Mouse (Mus musculus) neural tube, embryonic 13.5 days (tissue): ENCODE data around the gene Casc1. TPM values are rescaled to one million over a fixed set of nuclear protein-coding genes. Genes with fewer than 3 reads are reported as not detected.
A peak's percentile ranks its signal among the peaks of the same experiment; 100 is the strongest.

Experiments used
- ATAC-seq: fragments of 200-750 bp; cut with Nextera tagmentation; 2 replicates; pipeline ENCODE4 v1.8.0; 2017; ENCODE audit warnings: low read depth, mild to moderate bottlenecking, moderate TSS enrichment, moderate library complexity
- H3K27ac ChIP-seq: fragments of 300-500 bp; sonication (generic); replicated peaks from 2 replicates; pipeline ENCODE4 v1.5.1; 2015; ENCODE audit warnings: moderate library complexity, mild to moderate bottlenecking, inconsistent platforms
- H3K27me3 ChIP-seq: fragments of 300-500 bp; sonication (generic); 2 replicates; pipeline ENCODE4 v1.6.1; 2015; ENCODE audit warnings: mild to moderate bottlenecking, inconsistent platforms
- H3K36me3 ChIP-seq: fragments of 300-500 bp; sonication (generic); 2 replicates; pipeline ENCODE4 v1.6.1; 2015; ENCODE audit warnings: mild to moderate bottlenecking, inconsistent platforms
- H3K4me1 ChIP-seq: fragments of 300-500 bp; sonication (generic); replicated peaks from 2 replicates; pipeline ENCODE4 v1.6.1; 2015; ENCODE audit warnings: inconsistent platforms
- H3K4me2 ChIP-seq: fragments of 300-500 bp; sonication (generic); 2 replicates; pipeline ENCODE4 v1.6.1; 2015; ENCODE audit warnings: inconsistent platforms, mild to moderate bottlenecking, moderate library complexity
- H3K4me3 ChIP-seq: fragments of 300-500 bp; sonication (generic); 2 replicates; pipeline ENCODE4 v1.5.1; 2015; ENCODE audit warnings: mild to moderate bottlenecking, inconsistent platforms
- H3K9ac ChIP-seq: fragments of 300-500 bp; sonication (generic); 2 replicates; pipeline ENCODE4 v1.6.1; 2015; ENCODE audit warnings: moderate library complexity, mild to moderate bottlenecking, inconsistent platforms
- H3K9me3 ChIP-seq: fragments of 300-500 bp; sonication (generic); 2 replicates; pipeline ENCODE4 v1.6.1; 2016; ENCODE audit warnings: inconsistent platforms
- WGBS: fragments of 180-500 bp; shearing (Covaris S2); methylation state at CpG from one replicate; pipeline ENCODE4 v1.1.7; 2015; 5-methylcytosine and 5-hydroxymethylcytosine counted together
- polyA plus RNA-seq: library from polyadenylated mRNA; unstranded; fragments of >200 nt; fragmentation: Nextera tagmentation; extraction: Ambion mirVana; gene quantifications from 2 replicates; pipeline ENCODE4 v1.2.1, GENCODE M21; 2015

Casc1 gene
- 0.60 and 0.87 TPM in 2 replicates for polyA plus RNA-seq

- under 1% methylated on average over 36 of the region's 36 CpGs for WGBS
- peaks cover 19% of the 10 kb centered on the region for H3K4me1 ChIP-seq
- peak within 1 kb of the TSS; percentile 73 for H3K4me3 ChIP-seq
- peak within 1 kb of the TSS; percentile 95 for H3K27ac ChIP-seq
- peak within 1 kb of the TSS; percentile 88 for H3K9ac ChIP-seq
- ATAC-seq, result peak; percentile 100
- no peaks in the 10 kb centered on the region for H3K9me3 ChIP-seq
- H3K4me2 ChIP-seq, result peak within 1 kb of the TSS; percentile 85
- H3K27me3 ChIP-seq, result no peaks in the 10 kb centered on the region
- H3K36me3 ChIP-seq, result no peaks in the 10 kb centered on the region
These were observed at the start of gene Casc1, which contains the start of gene Etfrf1 for GRCm38 (mm10) chr6:145210816-145211338. Casc1 (minus strand) TSS chr6:145211005. Etfrf1 (plus strand) TSS chr6:145211134.

- WGBS, result 55% methylated on average over 2 of the region's 2 CpGs
- ATAC-seq, result no peak
- no peak overlapping the region for H3K9ac ChIP-seq
- no peaks in the 10 kb centered on the region for H3K4me1 ChIP-seq
- no peak overlapping the region for H3K4me3 ChIP-seq
- H3K27ac ChIP-seq, result no peak overlapping the region
- no peak overlapping the region for H3K4me2 ChIP-seq
- no peaks in the 10 kb centered on the region for H3K36me3 ChIP-seq
- 0 out of 2 replicates have a peak, but pooled peaks cover 3% of the 10 kb centered on the region for H3K27me3 ChIP-seq
- no peaks in the 10 kb centered on the region for H3K9me3 ChIP-seq
These were observed 45.9 kb upstream of the Casc1 start for GRCm38 (mm10) chr6:145256701-145257073.

GRCm38 (mm10) chr6:145255952-145256700 is 45.3 kb upstream of the Casc1 start:
- ATAC-seq, result no peak
- no peak overlapping the region for H3K27ac ChIP-seq
- H3K27me3 ChIP-seq, result 0 out of 2 replicates have a peak, but pooled peaks cover 3% of the 10 kb centered on the region
- H3K4me2 ChIP-seq, result no peak overlapping the region
- no peak overlapping the region for H3K4me3 ChIP-seq
- H3K9me3 ChIP-seq, result no peaks in the 10 kb centered on the region
- no peak overlapping the region for H3K9ac ChIP-seq
- WGBS, result 86% methylated on average over 13 of the region's 13 CpGs
- peaks cover 3% of the 10 kb centered on the region; the same call in 1 of the 2 replicates for H3K4me1 ChIP-seq
- H3K36me3 ChIP-seq, result no peaks in the 10 kb centered on the region

- Histone ChIP-seq H3K4me2 (peak overlapping the region; percentile 88), H3K36me3 (peaks cover 8% of the 10 kb centered on the region; the same call in 1 of the 2 replicates), H3K4me1 (peaks cover 31% of the 10 kb centered on the region), H3K9me3 (no peaks in the 10 kb centered on the region), H3K9ac (peak overlapping the region; percentile 97), H3K4me3 (peak overlapping the region; percentile 95), H3K27me3 (0 out of 2 replicates have a peak, but pooled peaks cover 3% of the 10 kb centered on the region), H3K27ac (peak overlapping the region; percentile 92)
- 11% methylated on average over 16 of the region's 16 CpGs for WGBS
- ATAC-seq, result peak; percentile 24
These were observed 40.0 kb upstream of the Casc1 start for GRCm38 (mm10) chr6:145250820-145251219.

GRCm38 (mm10) chr6:145250185-145250791 is 39.5 kb upstream of the Casc1 start, which contains the start of gene Kras:
Kras (minus strand) TSS chr6:145250239.
- Histone ChIP-seq H3K27ac (peak within 1 kb of the TSS; percentile 92), H3K27me3 (0 out of 2 replicates have a peak, but pooled peaks cover 3% of the 10 kb centered on the region), H3K4me1 (peaks cover 31% of the 10 kb centered on the region), H3K4me2 (peak within 1 kb of the TSS; percentile 88), H3K9ac (peak within 1 kb of the TSS; percentile 97), H3K9me3 (no peaks in the 10 kb centered on the region), H3K4me3 (peak within 1 kb of the TSS; percentile 95), H3K36me3 (peaks cover 13% of the 10 kb centered on the region)
- under 1% methylated on average over 51 of the region's 83 CpGs for WGBS
- peak; percentile 90 for ATAC-seq

GRCm38 (mm10) chr6:145249291-145250184 is 38.7 kb upstream of the Casc1 start:
- peak overlapping the region; percentile 95 for H3K4me3 ChIP-seq
- peaks cover 20% of the 10 kb centered on the region for H3K36me3 ChIP-seq
- H3K4me2 ChIP-seq, result peak overlapping the region; percentile 88
- peak; percentile 77 for ATAC-seq
- peaks cover 31% of the 10 kb centered on the region for H3K4me1 ChIP-seq
- 0 out of 2 replicates have a peak, but pooled peaks cover 3% of the 10 kb centered on the region for H3K27me3 ChIP-seq
- WGBS, result under 1% methylated on average over 100 of the region's 124 CpGs
- H3K9me3 ChIP-seq, result no peaks in the 10 kb centered on the region
- peak overlapping the region; percentile 92 for H3K27ac ChIP-seq
- peak overlapping the region; percentile 97 for H3K9ac ChIP-seq

- H3K27ac ChIP-seq, result no peak overlapping the region
- no peak for ATAC-seq
- peak overlapping the region; percentile 19 for H3K4me3 ChIP-seq
- peak overlapping the region; percentile 60 for H3K9ac ChIP-seq
- 0 out of 2 replicates have a peak, but pooled peaks cover 3% of the 10 kb centered on the region for H3K27me3 ChIP-seq
- WGBS, result 70% methylated on average over 3 of the region's 3 CpGs
- peak overlapping the region; percentile 88 for H3K4me2 ChIP-seq
- H3K36me3 ChIP-seq, result peaks cover 21% of the 10 kb centered on the region
- no peaks in the 10 kb centered on the region for H3K9me3 ChIP-seq
- peaks cover 31% of the 10 kb centered on the region for H3K4me1 ChIP-seq
These were observed 37.1 kb upstream of the Casc1 start for GRCm38 (mm10) chr6:145247886-145248285.

- no peak overlapping the region for H3K4me3 ChIP-seq
- no peak for ATAC-seq
- no peak overlapping the region for H3K9ac ChIP-seq
- no peak overlapping the region for H3K27ac ChIP-seq
- H3K36me3 ChIP-seq, result peaks cover 21% of the 10 kb centered on the region
- H3K9me3 ChIP-seq, result no peaks in the 10 kb centered on the region
- peaks cover 31% of the 10 kb centered on the region for H3K4me1 ChIP-seq
- no peaks in the 10 kb centered on the region for H3K27me3 ChIP-seq
- no peak overlapping the region for H3K4me2 ChIP-seq
- 85% methylated on average over 5 of the region's 5 CpGs for WGBS
These were observed 36.0 kb upstream of the Casc1 start for GRCm38 (mm10) chr6:145246841-145247240.

- Histone ChIP-seq H3K9me3 (no peaks in the 10 kb centered on the region), H3K4me2 (no peak overlapping the region), H3K36me3 (peaks cover 32% of the 10 kb centered on the region), H3K27ac (no peak overlapping the region), H3K9ac (no peak overlapping the region), H3K27me3 (no peaks in the 10 kb centered on the region), H3K4me3 (no peak overlapping the region), H3K4me1 (peaks cover 7% of the 10 kb centered on the region)
- WGBS, result 63% methylated on average over 1 of the region's 1 CpGs
- no peak for ATAC-seq
These were observed 31.7 kb upstream of the Casc1 start for GRCm38 (mm10) chr6:145242521-145242920.

- ATAC-seq, result no peak
- Histone ChIP-seq H3K36me3 (peaks cover 19% of the 10 kb centered on the region), H3K9me3 (no peaks in the 10 kb centered on the region), H3K27me3 (no peaks in the 10 kb centered on the region), H3K4me2 (no peak overlapping the region), H3K4me3 (no peak overlapping the region), H3K4me1 (no peaks in the 10 kb centered on the region), H3K9ac (no peak overlapping the region), H3K27ac (no peak overlapping the region)
- 95% methylated on average over 6 of the region's 6 CpGs for WGBS
These were observed 29.5 kb upstream of the Casc1 start for GRCm38 (mm10) chr6:145240285-145240684.

GRCm38 (mm10) chr6:145237148-145237547 is 26.3 kb upstream of the Casc1 start:
- Histone ChIP-seq H3K4me3 (no peak overlapping the region), H3K27me3 (no peaks in the 10 kb centered on the region), H3K4me2 (no peak overlapping the region), H3K9me3 (no peaks in the 10 kb centered on the region), H3K9ac (no peak overlapping the region), H3K36me3 (peaks cover 14% of the 10 kb centered on the region), H3K27ac (no peak overlapping the region), H3K4me1 (no peaks in the 10 kb centered on the region)
- no peak for ATAC-seq
- 85% methylated on average over 4 of the region's 4 CpGs for WGBS
